Mouse (Mus musculus): Measurements from ENCODE around the gene Amacr. TPM values are rescaled to one million over a fixed set of nuclear protein-coding genes. Genes with fewer than 3 reads are reported as not detected.

The Amacr gene
- polyA plus RNA-seq, 1 experiment from 2014 or later = 11.4 TPM

DNA sequence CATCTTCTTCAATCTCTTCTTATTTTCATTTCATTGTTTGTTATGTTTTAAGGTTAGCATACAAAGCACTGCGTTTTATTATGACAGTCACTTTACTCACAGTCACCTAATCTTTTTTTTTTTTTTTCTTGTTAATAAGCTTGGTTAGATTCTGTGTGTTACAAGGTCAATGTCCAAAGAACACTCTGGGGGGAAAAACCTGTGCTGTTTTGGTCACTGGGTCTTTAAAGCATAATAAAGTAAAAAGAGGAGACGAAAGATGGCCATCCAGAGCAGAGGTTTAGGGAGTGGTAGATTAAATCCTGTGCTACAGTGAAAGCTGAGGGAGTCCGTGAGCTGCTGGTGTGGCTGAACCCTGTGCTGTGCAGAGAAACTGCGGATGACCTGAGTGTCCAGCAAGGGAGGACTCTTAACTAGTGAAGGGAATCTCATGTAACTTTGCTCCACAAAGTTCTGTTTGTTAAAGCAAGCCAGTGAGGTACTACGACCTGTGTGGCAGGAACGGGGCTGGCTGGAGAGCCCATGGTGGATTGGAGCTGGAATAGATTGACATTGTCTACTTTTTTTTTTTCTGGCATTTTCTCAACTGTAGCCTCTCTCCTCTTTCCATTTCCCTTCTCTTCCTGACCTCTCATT lies 27.1 kb upstream of the Amacr start:
- Histone ChIP-seq H3K4me1 (ENCODE audit: control insufficient read depth, insufficient read depth, low read length) (no peaks in the 10 kb centered on the region), H3K9ac (ENCODE audit: low read length) (no peak overlapping the region), H3K27ac (ENCODE audit: low read depth, low read length) (no peak overlapping the region), H3K36me3 (ENCODE audit: control insufficient read depth, insufficient read depth, low read length) (no peaks in the 10 kb centered on the region), H3K9me3 (replicated peaks; ENCODE audit: control insufficient read depth, low read length) (no peaks in the 10 kb centered on the region), H3K4me3 (ENCODE audit: low read depth, low read length) (no peak overlapping the region), H3K27me3 (replicated peaks; ENCODE audit: control insufficient read depth, insufficient read depth, low read length) (no peaks in the 10 kb centered on the region), H3K4me2 (ENCODE audit: low read length) (no peak overlapping the region)
- WGBS = 87% methylated on average over 6 of the region's 6 CpGs
- DNase-seq (ENCODE audit: low spot score) (no peak), ATAC-seq (no peak)

DNA sequence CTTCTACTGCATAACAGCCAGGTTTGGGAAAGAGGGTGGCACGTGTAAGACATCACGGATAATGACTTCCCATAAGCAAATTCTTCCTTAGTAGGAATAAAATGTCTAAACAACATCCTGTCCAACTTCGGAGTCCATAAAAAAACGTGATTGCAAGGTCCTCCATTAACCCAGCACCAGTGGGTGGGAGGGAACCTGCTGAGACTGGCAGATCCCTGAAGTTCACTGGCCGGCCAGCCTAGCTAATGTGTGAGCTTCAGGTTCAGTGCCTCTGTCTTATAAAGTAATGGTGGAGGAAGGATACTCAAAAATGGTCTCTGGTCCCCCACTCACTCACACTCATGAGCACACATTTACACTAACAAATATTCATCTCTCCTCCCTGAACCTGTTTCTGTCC lies 26.4 kb upstream of the Amacr start:
- ATAC-seq = no peak
- WGBS = 72% methylated on average over 5 of the region's 5 CpGs
- Histone ChIP-seq H3K9ac (ENCODE audit: low read length) (no peak overlapping the region), H3K4me1 (ENCODE audit: control insufficient read depth, insufficient read depth, low read length) (no peaks in the 10 kb centered on the region), H3K36me3 (ENCODE audit: control insufficient read depth, insufficient read depth, low read length) (no peaks in the 10 kb centered on the region), H3K4me3 (ENCODE audit: low read depth, low read length) (no peak overlapping the region), H3K27me3 (replicated peaks; ENCODE audit: control insufficient read depth, insufficient read depth, low read length) (no peaks in the 10 kb centered on the region), H3K9me3 (replicated peaks; ENCODE audit: control insufficient read depth, low read length) (no peaks in the 10 kb centered on the region), H3K4me2 (ENCODE audit: low read length) (no peak overlapping the region), H3K27ac (ENCODE audit: low read depth, low read length) (no peak overlapping the region)
- DNase-seq (ENCODE audit: low spot score) = no peak

DNA sequence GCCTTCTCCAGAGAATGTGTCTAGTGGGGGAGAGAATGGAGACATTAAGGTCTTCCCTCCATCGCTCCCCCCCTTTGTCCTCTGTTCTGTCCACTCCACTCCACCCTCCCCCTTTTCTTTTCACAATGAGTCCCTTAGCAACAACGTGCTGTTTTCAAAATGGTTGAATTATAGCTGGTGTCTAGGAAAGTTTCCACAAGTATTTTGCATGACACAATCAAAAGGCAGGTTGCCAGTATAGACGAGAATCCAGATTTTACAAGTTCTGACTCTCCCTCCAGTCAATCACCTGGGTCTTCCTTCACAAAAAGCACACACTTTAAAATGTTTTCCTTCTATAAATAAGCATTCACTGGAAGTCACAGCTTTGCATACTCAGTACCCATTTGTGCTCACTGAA lies 24.9 kb upstream of the Amacr start:
- Histone ChIP-seq H3K4me3 (ENCODE audit: low read depth, low read length) (no peak overlapping the region), H3K9me3 (replicated peaks; ENCODE audit: control insufficient read depth, low read length) (no peaks in the 10 kb centered on the region), H3K36me3 (ENCODE audit: control insufficient read depth, insufficient read depth, low read length) (no peaks in the 10 kb centered on the region), H3K27me3 (replicated peaks; ENCODE audit: control insufficient read depth, insufficient read depth, low read length) (no peaks in the 10 kb centered on the region), H3K9ac (ENCODE audit: low read length) (no peak overlapping the region), H3K4me1 (ENCODE audit: control insufficient read depth, insufficient read depth, low read length) (no peaks in the 10 kb centered on the region), H3K27ac (ENCODE audit: low read depth, low read length) (no peak overlapping the region), H3K4me2 (ENCODE audit: low read length) (no peak overlapping the region)
- DNase-seq (ENCODE audit: low spot score) (no peak), ATAC-seq (no peak)
- WGBS = 59% methylated on average over 3 of the region's 3 CpGs

DNA sequence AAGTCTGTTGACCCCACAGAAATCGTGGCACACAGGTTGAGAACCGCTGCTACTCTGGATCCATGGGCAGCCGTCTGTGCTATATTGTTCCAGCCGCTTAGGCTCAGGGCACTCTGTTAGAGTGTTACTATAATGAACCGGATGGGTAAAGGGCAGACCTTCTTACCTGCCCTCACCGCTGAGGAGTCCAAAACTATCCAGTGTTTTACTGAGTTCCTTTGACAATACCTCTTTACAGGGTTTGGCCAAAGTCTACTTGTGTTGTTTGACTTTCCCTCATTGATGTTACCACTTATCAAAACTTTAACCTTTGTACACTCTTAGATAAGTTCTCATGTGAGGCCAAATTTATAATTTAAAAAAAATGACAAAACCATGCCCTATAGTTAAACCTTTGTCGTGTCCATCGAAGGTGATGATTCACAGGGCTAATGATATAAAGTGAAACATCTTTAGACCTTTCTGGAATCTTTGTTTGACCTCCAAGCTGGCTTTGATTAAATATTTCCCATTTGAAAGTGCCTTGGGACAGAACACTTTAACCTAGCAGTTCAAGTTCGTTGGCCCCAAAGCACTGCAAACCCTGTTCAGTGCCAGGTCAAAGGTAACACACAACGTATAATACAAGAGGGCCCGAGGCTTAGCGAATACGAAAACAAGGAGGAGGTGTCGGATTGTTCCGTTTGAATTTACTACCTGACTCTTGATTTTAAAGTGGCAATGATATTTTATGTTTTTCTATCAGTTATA lies 22.1 kb upstream of the Amacr start:
- Histone ChIP-seq H3K27ac (ENCODE audit: low read depth, low read length) (no peak overlapping the region), H3K27me3 (replicated peaks; ENCODE audit: control insufficient read depth, insufficient read depth, low read length) (no peaks in the 10 kb centered on the region), H3K4me1 (ENCODE audit: control insufficient read depth, insufficient read depth, low read length) (no peaks in the 10 kb centered on the region), H3K36me3 (ENCODE audit: control insufficient read depth, insufficient read depth, low read length) (no peaks in the 10 kb centered on the region), H3K4me2 (ENCODE audit: low read length) (no peak overlapping the region), H3K9me3 (replicated peaks; ENCODE audit: control insufficient read depth, low read length) (no peaks in the 10 kb centered on the region), H3K4me3 (ENCODE audit: low read depth, low read length) (no peak overlapping the region), H3K9ac (ENCODE audit: low read length) (no peak overlapping the region)
- ATAC-seq = no peak
- DNase-seq (ENCODE audit: low spot score) = no peak
- 91% methylated on average over 15 of the region's 15 CpGs for WGBS

DNA sequence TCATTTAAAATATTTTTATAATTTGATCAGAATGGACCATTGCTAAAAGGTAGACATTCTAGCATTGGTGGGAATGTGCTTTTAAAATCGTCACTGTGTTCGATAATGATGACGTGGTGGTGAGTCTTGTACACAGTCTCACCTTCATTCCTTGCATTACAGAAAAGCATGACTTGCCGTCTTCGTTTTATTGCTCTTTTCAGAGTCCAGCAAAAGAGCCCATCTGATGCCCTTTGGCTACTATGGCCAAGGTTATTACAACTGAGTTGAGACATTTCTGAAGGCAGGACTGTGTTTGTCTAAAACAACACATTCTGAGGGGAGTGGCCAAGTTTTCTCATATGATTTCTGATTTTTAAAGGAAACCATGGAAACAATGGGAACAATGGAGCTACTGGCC lies 21.3 kb upstream of the Amacr start:
- DNase-seq (ENCODE audit: low spot score) = no peak
- Histone ChIP-seq H3K27ac (ENCODE audit: low read depth, low read length) (no peak overlapping the region), H3K27me3 (replicated peaks; ENCODE audit: control insufficient read depth, insufficient read depth, low read length) (no peaks in the 10 kb centered on the region), H3K36me3 (ENCODE audit: control insufficient read depth, insufficient read depth, low read length) (no peaks in the 10 kb centered on the region), H3K4me1 (ENCODE audit: control insufficient read depth, insufficient read depth, low read length) (no peaks in the 10 kb centered on the region), H3K9ac (ENCODE audit: low read length) (no peak overlapping the region), H3K4me2 (ENCODE audit: low read length) (no peak overlapping the region), H3K4me3 (ENCODE audit: low read depth, low read length) (no peak overlapping the region), H3K9me3 (replicated peaks; ENCODE audit: control insufficient read depth, low read length) (no peaks in the 10 kb centered on the region)
- ATAC-seq = no peak
- 94% methylated on average over 5 of the region's 5 CpGs for WGBS

DNA sequence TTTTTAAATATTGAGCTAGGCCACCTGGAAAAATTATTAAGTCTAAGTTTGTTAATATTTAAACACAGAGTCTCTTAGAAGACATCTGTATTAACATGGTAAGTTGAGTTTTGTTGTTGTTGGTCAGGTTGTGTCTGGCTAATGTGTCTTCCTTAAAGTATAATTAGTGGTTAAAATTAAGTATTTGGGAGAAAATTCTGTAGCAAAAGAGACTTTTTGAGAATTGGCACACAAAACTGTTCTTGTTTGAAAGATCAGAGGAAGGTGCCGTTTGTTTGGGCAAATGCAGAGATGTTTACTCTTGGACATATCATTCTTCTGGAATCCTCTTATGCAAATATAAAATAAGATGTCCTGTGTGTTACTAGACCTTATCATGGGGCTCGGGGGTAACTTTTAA lies 19.0 kb upstream of the Amacr start:
- H3K4me3 ChIP-seq (ENCODE audit: low read depth, low read length) = no peak overlapping the region
- H3K27ac ChIP-seq (ENCODE audit: low read depth, low read length) = no peak overlapping the region
- no peaks in the 10 kb centered on the region for H3K27me3 ChIP-seq (replicated peaks; ENCODE audit: control insufficient read depth, insufficient read depth, low read length)
- H3K36me3 ChIP-seq (ENCODE audit: control insufficient read depth, insufficient read depth, low read length) = no peaks in the 10 kb centered on the region
- H3K4me2 ChIP-seq (ENCODE audit: low read length) = no peak overlapping the region
- no peaks in the 10 kb centered on the region for H3K9me3 ChIP-seq (replicated peaks; ENCODE audit: control insufficient read depth, low read length)
- DNase-seq (ENCODE audit: low spot score) (no peak), ATAC-seq (no peak)
- H3K4me1 ChIP-seq (ENCODE audit: control insufficient read depth, insufficient read depth, low read length) = no peaks in the 10 kb centered on the region
- WGBS = 90% methylated on average over 2 of the region's 2 CpGs
- H3K9ac ChIP-seq (ENCODE audit: low read length) = no peak overlapping the region

DNA sequence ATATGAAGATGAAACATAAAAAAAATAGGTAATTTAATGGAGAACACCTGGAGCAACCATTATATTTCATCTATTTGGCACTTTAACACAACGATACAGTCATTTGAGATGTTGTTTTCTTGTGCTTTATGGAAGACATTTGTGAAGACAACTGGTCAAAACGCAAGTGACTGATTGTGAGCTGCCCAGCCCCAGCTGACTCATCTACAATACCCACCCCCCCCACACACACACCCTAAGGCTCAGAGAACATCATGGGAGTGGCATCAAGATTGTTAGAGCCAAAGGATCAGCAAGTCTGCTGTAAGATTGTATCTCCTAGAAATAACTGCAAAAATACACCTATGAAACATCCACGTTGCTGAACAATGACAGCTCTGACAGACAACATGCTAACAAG lies 12.1 kb upstream of the Amacr start:
- Histone ChIP-seq H3K9ac (ENCODE audit: low read length) (no peak overlapping the region), H3K4me2 (ENCODE audit: low read length) (no peak overlapping the region), H3K27ac (ENCODE audit: low read depth, low read length) (no peak overlapping the region), H3K27me3 (replicated peaks; ENCODE audit: control insufficient read depth, insufficient read depth, low read length) (no peaks in the 10 kb centered on the region), H3K4me3 (ENCODE audit: low read depth, low read length) (no peak overlapping the region), H3K4me1 (ENCODE audit: control insufficient read depth, insufficient read depth, low read length) (no peaks in the 10 kb centered on the region), H3K36me3 (ENCODE audit: control insufficient read depth, insufficient read depth, low read length) (no peaks in the 10 kb centered on the region), H3K9me3 (replicated peaks; ENCODE audit: control insufficient read depth, low read length) (no peaks in the 10 kb centered on the region)
- DNase-seq (ENCODE audit: low spot score) (no peak), ATAC-seq (no peak)
- 80% methylated on average over 3 of the region's 3 CpGs for WGBS

DNA sequence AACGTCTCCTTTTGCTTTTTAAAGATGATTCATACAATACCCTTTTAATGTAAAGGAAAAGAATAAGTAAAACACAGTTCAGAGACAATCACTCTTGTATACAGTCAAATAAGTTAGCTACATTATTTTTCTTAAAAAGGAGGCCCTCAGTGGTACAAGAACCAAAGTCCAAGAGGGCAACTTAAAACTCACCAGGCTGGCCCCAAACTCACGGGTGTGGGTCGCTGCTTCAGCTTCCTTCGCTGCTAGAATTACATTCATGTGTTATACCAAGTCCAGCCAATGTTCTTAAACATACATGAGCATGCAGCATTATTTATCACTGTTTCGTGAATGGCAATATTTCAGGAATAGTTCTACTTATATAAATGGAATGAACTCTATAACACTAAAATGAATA lies 10.8 kb upstream of the Amacr start:
- Histone ChIP-seq H3K9ac (ENCODE audit: low read length) (no peak overlapping the region), H3K4me1 (ENCODE audit: control insufficient read depth, insufficient read depth, low read length) (no peaks in the 10 kb centered on the region), H3K36me3 (ENCODE audit: control insufficient read depth, insufficient read depth, low read length) (no peaks in the 10 kb centered on the region), H3K4me2 (ENCODE audit: low read length) (no peak overlapping the region), H3K4me3 (ENCODE audit: low read depth, low read length) (no peak overlapping the region), H3K27ac (ENCODE audit: low read depth, low read length) (no peak overlapping the region), H3K27me3 (replicated peaks; ENCODE audit: control insufficient read depth, insufficient read depth, low read length) (no peaks in the 10 kb centered on the region), H3K9me3 (replicated peaks; ENCODE audit: control insufficient read depth, low read length) (no peaks in the 10 kb centered on the region)
- ATAC-seq = no peak
- 90% methylated on average over 5 of the region's 5 CpGs for WGBS
- no peak for DNase-seq (ENCODE audit: low spot score)

DNA sequence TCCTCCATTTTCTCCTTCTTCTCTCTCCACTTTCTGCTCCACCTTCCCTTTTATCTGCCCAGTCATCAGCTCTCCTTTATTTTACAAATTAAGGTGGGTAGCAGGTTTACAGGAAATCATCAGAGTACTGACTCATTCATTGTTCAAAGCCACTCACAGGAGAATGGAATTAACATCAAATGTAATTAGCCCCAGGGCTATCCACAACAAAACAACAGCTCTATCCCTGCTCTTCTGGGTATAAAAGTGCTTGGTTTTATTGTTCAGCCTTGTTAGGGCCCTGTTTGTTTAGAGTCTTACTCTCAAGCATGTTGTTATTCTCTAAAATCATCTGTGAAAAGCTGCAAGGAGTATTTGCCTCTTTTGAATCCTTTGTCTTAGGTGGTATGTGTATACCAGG lies 4.4 kb upstream of the Amacr start:
- Histone ChIP-seq H3K4me3 (ENCODE audit: low read depth, low read length) (no peak overlapping the region), H3K4me1 (ENCODE audit: control insufficient read depth, insufficient read depth, low read length) (no peaks in the 10 kb centered on the region), H3K27me3 (replicated peaks; ENCODE audit: control insufficient read depth, insufficient read depth, low read length) (no peaks in the 10 kb centered on the region), H3K9ac (ENCODE audit: low read length) (no peak overlapping the region), H3K9me3 (replicated peaks; ENCODE audit: control insufficient read depth, low read length) (no peaks in the 10 kb centered on the region), H3K36me3 (ENCODE audit: control insufficient read depth, insufficient read depth, low read length) (no peaks in the 10 kb centered on the region), H3K27ac (ENCODE audit: low read depth, low read length) (no peak overlapping the region), H3K4me2 (ENCODE audit: low read length) (no peak overlapping the region)
- DNase-seq (ENCODE audit: low spot score) = no peak
- ATAC-seq = no peak
